Mouse (Mus musculus): ENCODE results near the gene 3110070M22Rik. TPM values are rescaled to one million over a fixed set of nuclear protein-coding genes. Genes with fewer than 3 reads are reported as not detected.
A peak's percentile ranks its signal among the peaks of the same experiment; 100 is the strongest.

Gene 3110070M22Rik
- total and polyA plus RNA-seq, 3 experiments = 1.5 to 1.7 (median 1.6) TPM

DNA sequence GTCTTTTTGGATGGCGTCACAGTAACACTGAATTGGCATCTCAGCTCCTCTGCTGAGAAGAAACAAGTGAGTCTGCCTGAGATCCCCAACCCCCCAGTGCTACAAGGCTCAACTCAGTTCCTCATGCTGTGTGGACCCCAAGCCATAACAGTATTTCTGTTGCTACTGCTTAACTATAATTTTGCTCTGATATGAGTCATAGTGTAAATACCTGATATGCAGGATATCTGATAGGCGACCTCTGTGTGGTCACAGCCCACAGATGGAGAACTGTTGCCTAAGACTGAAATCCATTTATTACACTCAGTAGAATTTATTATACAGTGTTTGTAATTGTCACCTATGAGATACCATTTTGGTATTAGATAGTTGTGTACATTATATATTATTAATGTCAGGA is 10.4 kb downstream of the 3110070M22Rik start:
- H3K27ac ChIP-seq (ENCODE audit: insufficient read depth, low read depth) = no peak overlapping the region
- DNase-seq (ENCODE audit: extremely low read depth) = no peak
- H3K9me3 ChIP-seq (replicated peaks; ENCODE audit: low read length) = no peaks in the 10 kb centered on the region
- no peak overlapping the region for H3K4me3 ChIP-seq (replicated peaks in 1 of 3; ENCODE audit: low read depth in 2 of 3, low read length in 2 of 3, poor library complexity in 1 of 3)
- no peaks in the 10 kb centered on the region for H3K79me2 ChIP-seq (replicated peaks; ENCODE audit: control insufficient read depth, extremely low read depth, insufficient read depth, poor library complexity, severe bottlenecking)
- dilution Hi-C loops (cut with MboI; ENCODE audit: extremely low pct_ligation_motif_present, extremely low pct_unique_long_range_greater_than_20kb, low sequenced_read_pairs) (no loop called here), in situ Hi-C loops (cut with MboI; ENCODE audit: low pct_ligation_motif_present, low pct_unique_long_range_greater_than_20kb, low sequenced_read_pairs) (no loop called here)
- peaks cover 35 to 75% of the 10 kb centered on the region in 2 experiments for H3K36me3 ChIP-seq (replicated peaks in 1 of 2; ENCODE audit: control insufficient read depth in 1 of 2, insufficient read depth in 1 of 2, low read length in 1 of 2)
- no peak overlapping the region for H3K4me2 ChIP-seq (ENCODE audit: insufficient read depth, low read depth, poor library complexity, severe bottlenecking)
- H3K27me3 ChIP-seq (replicated peaks) = no peaks in the 10 kb centered on the region
- no peaks in the 10 kb centered on the region for H3K4me1 ChIP-seq (ENCODE audit: control insufficient read depth in 1 of 2, insufficient read depth in 2 of 2)
- no peak overlapping the region for H3K9ac ChIP-seq (ENCODE audit: insufficient read depth, low read depth)
- TF ChIP-seq RAD21 (IDR thresholded peaks at IDR 0.05; ENCODE audit: low read depth, low read length) (no peak), IRF4 (IDR thresholded peaks at IDR 0.05; ENCODE audit: low read depth, low read length) (no peak), ZMIZ1 (IDR thresholded peaks at IDR 0.05; ENCODE audit: low read depth, low read length) (no peak), TCF12 (IDR thresholded peaks at IDR 0.05; ENCODE audit: low read depth, low read length) (no peak)

DNA sequence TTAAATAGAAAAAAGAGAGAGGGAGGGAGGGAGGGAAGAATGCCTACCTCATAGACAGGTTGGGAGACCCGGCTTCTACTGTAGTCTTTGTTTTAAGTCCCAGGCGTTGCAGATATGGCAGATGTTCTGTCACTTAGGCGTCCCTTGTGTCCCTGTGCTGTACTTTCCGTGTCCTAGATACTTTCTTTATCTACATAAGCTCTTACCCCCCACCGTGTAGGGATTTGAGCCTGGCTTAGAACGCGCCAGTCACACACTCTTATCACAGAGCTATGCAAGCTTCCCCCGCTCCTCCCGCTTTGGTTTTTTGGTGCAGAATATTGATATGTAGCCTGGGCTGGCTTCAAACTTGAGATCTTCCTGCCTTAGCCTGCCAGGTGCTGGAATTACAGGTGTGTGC is 11.6 kb downstream of the 3110070M22Rik start:
- H3K9ac ChIP-seq (ENCODE audit: insufficient read depth, low read depth) = no peak overlapping the region
- TF ChIP-seq POLR2AphosphoS2 (IDR thresholded peaks at IDR 0.05; ENCODE audit: low read depth, low read length) (no peak), ZNF384 (IDR thresholded peaks at IDR 0.05; ENCODE audit: low read depth, low read length) (no peak), MAZ (IDR thresholded peaks at IDR 0.05; ENCODE audit: low read depth, low read length) (no peak)
- no peaks in the 10 kb centered on the region for H3K4me1 ChIP-seq (ENCODE audit: control insufficient read depth in 1 of 2, insufficient read depth in 2 of 2)
- no peak overlapping the region for H3K27ac ChIP-seq (ENCODE audit: insufficient read depth, low read depth)
- peaks cover 36 to 82% of the 10 kb centered on the region in 2 experiments for H3K36me3 ChIP-seq (replicated peaks in 1 of 2; ENCODE audit: control insufficient read depth in 1 of 2, insufficient read depth in 1 of 2, low read length in 1 of 2)
- no peaks in the 10 kb centered on the region for H3K79me2 ChIP-seq (replicated peaks; ENCODE audit: control insufficient read depth, extremely low read depth, insufficient read depth, poor library complexity, severe bottlenecking)
- no peak overlapping the region for H3K4me3 ChIP-seq (replicated peaks in 1 of 3; ENCODE audit: low read depth in 2 of 3, low read length in 2 of 3, poor library complexity in 1 of 3)
- dilution Hi-C loops (cut with MboI; ENCODE audit: extremely low pct_ligation_motif_present, extremely low pct_unique_long_range_greater_than_20kb, low sequenced_read_pairs) = no loop called here
- in situ Hi-C loops (cut with MboI; ENCODE audit: low pct_ligation_motif_present, low pct_unique_long_range_greater_than_20kb, low sequenced_read_pairs) = no loop called here
- H3K9me3 ChIP-seq (replicated peaks; ENCODE audit: low read length) = no peaks in the 10 kb centered on the region
- no peak for DNase-seq (ENCODE audit: extremely low read depth)
- no peaks in the 10 kb centered on the region for H3K27me3 ChIP-seq (replicated peaks)
- no peak overlapping the region for H3K4me2 ChIP-seq (ENCODE audit: insufficient read depth, low read depth, poor library complexity, severe bottlenecking)

DNA sequence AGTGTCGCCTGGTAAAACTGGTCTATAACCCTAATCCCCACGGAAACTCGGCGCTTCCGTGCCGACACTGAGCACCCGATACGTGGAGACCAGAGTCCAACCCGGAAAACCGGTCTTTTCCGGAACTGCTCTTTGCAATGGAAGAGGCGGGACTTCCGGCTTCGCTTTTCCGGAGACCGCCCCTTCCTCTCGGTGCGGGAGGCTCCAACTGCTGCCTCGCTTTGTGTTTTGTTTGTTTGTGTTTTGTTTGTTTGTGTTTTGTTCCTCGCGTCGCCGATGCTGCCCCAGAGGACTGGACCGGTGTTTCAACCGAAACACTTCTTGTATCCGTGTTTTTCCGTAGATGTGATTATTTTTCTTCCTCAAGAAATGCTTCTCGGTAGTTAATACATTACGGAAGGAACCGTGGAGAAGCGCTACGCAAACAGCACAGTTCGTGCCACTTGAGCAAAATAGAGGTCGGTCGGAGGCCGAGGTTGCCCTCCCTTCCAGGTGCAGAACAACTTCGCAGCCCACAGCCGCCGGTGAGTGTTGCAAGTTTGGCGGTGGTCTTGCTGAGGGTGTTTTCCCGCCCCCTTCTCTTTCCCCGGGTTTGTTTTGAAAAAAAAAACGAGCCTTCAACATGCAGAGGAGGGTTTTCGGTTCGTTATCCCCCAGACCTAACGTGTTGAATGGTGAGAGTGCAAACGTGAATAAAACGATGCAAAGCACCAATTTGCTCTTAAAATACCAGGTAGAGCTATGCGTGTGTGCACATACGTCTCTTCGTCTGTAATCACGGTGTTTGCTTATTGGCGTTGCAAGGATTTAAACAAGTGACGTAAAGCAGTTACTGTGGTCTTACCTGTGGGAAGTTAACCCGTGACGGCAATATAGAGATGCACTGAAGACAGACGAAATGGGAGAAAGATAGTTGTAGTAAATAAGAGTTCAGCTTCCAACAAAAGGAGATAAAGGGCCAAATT is 25.3 kb downstream of the 3110070M22Rik start, which contains the start of gene 4833420G17Rik:
TSS of gene 4833420G17Rik (plus strand) at position 173 of the 965 bp plus-strand sequence.
- Histone ChIP-seq H3K4me1 (ENCODE audit: control insufficient read depth in 1 of 2, insufficient read depth in 2 of 2) (peaks cover 10 to 25% of the 10 kb centered on the region in 2 experiments; a peak in 3 of 4 replicates), H3K27me3 (replicated peaks) (no peaks in the 10 kb centered on the region), H3K79me2 (replicated peaks; ENCODE audit: control insufficient read depth, extremely low read depth, insufficient read depth, poor library complexity, severe bottlenecking) (peaks cover 27% of the 10 kb centered on the region), H3K27ac (ENCODE audit: insufficient read depth, low read depth) (no peak within 1 kb of the TSS), H3K9ac (ENCODE audit: insufficient read depth, low read depth) (peak within 1 kb of the TSS; percentile 73), H3K4me3 (replicated peaks in 1 of 3; ENCODE audit: low read depth in 2 of 3, low read length in 2 of 3, poor library complexity in 1 of 3) (peak within 1 kb of the TSS; percentile 78 to 99 (median 88)), H3K36me3 (replicated peaks in 1 of 2; ENCODE audit: control insufficient read depth in 1 of 2, insufficient read depth in 1 of 2, low read length in 1 of 2) (peaks cover 22 to 43% of the 10 kb centered on the region in 2 experiments), H3K9me3 (replicated peaks; ENCODE audit: low read length) (no peaks in the 10 kb centered on the region), H3K4me2 (ENCODE audit: insufficient read depth, low read depth, poor library complexity, severe bottlenecking) (peak within 1 kb of the TSS; percentile 96)
- dilution Hi-C loops (cut with MboI; ENCODE audit: extremely low pct_ligation_motif_present, extremely low pct_unique_long_range_greater_than_20kb, low sequenced_read_pairs) = no loop called here
- in situ Hi-C loops (cut with MboI; ENCODE audit: low pct_ligation_motif_present, low pct_unique_long_range_greater_than_20kb, low sequenced_read_pairs) = no loop called here
- peak; percentile 94 for DNase-seq (ENCODE audit: extremely low read depth)
- TF ChIP-seq CHD2 (IDR thresholded peaks at IDR 0.05; ENCODE audit: low read length) (no peak), ZC3H11A (IDR thresholded peaks at IDR 0.05; ENCODE audit: low read depth, low read length) (no peak), ZMIZ1 (IDR thresholded peaks at IDR 0.05; ENCODE audit: low read depth, low read length) (peak; percentile 93), MXI1 (IDR thresholded peaks at IDR 0.05; ENCODE audit: low read depth, low read length) (peak; percentile 68; the same call in 1 of the 2 replicates), TCF12 (IDR thresholded peaks at IDR 0.05; ENCODE audit: low read depth, low read length) (peak; percentile 2), PAX5 (IDR thresholded peaks at IDR 0.05; ENCODE audit: low read length) (no peak), E2F4 (IDR thresholded peaks at IDR 0.05; ENCODE audit: insufficient replicate concordance, low read depth, low read length) (no peak), POLR2AphosphoS2 (IDR thresholded peaks at IDR 0.05; ENCODE audit: low read depth, low read length) (peak; percentile 94), SMC3 (IDR thresholded peaks at IDR 0.05; ENCODE audit: low read depth, low read length) (no peak), HCFC1 (IDR thresholded peaks at IDR 0.05; ENCODE audit: low read depth, low read length) (peak; percentile 90), SIN3A (IDR thresholded peaks at IDR 0.05; ENCODE audit: low read length) (peak; percentile 96), TBP (conservative IDR thresholded peaks at IDR 0.05; ENCODE audit: low read depth, low read length) (peak; percentile 90), UBTF (IDR thresholded peaks at IDR 0.05; ENCODE audit: low read depth, low read length) (0 out of 2 replicates have a peak, but pooled peaks have one; percentile 32), RAD21 (IDR thresholded peaks at IDR 0.05; ENCODE audit: low read depth, low read length) (no peak), NRF1 (IDR thresholded peaks at IDR 0.05; ENCODE audit: low read depth, low read length) (no peak; the same call in 1 of the 2 replicates), NELFE (IDR thresholded peaks at IDR 0.05; ENCODE audit: low read depth, low read length) (peak; percentile 97), MAZ (IDR thresholded peaks at IDR 0.05; ENCODE audit: low read depth, low read length) (no peak), POLR2A (IDR thresholded peaks at IDR 0.05; ENCODE audit: low read depth, low read length) (peak; percentile 98), ZNF384 (IDR thresholded peaks at IDR 0.05; ENCODE audit: low read depth, low read length) (peak; percentile 3; the same call in 1 of the 2 replicates), IRF4 (IDR thresholded peaks at IDR 0.05; ENCODE audit: low read depth, low read length) (no peak), ELF1 (IDR thresholded peaks at IDR 0.05; ENCODE audit: low read depth, low read length) (peak; percentile 99), CHD1 (IDR thresholded peaks at IDR 0.05; ENCODE audit: low read depth, low read length) (0 out of 2 replicates have a peak, but pooled peaks have one; percentile 67)

Data from CH12.LX (cell line).